Mouse (Mus musculus) yolk sac, embryonic 10.5 days (tissue): Measurements from ENCODE around the gene Tlr8.
A peak's percentile ranks its signal among the peaks of the same experiment; 100 is the strongest.

Source experiments
- DNase-seq: peaks from one replicate; pipeline ENCODE4 v3.0.0-alpha.2; 2017; ENCODE audit warnings: low spot score

Tlr8 gene

GRCm38 (mm10) chrX:167201365-167201764 is 62.8 kb downstream of the Tlr8 start:
- no peak for DNase-seq

GRCm38 (mm10) chrX:167195228-167195649 is 68.9 kb downstream of the Tlr8 start:
- DNase-seq = peak; percentile 14
